Mouse (Mus musculus) spleen, postnatal 4 days (tissue): ENCODE measurements around the gene Gm8265.
"Not testable (repeated sequence)": the region's sequence is repeated elsewhere in the genome, so short reads cannot be mapped to it uniquely, and the experiment has no call there.

Source experiments
- DNase-seq, 2 experiments: peaks; one replicate each; pipeline ENCODE4 v3.0.0; 2022; ENCODE audit warnings: low spot score in 2 of 2

Gm8265 gene

DNA sequence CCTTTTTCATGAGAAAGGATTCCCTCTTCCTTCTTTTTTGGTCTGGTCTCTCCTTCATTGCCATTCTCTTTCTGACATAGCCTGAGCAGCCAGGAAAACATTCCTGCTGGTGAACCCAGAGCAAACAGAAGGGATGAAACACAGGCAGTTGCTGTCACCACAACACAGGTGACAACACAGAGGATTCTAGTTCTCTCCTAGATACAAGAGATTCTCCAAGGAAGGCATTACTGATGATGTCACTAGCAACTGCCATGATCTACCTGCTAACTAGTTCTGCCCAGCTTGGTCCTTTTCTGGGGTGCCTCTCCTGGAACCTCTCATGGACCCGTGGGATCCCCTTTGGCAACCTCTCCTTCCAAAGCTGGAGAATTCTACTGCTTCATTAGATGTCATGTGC, at the start of gene Gm8265:
TSS of gene Gm8265 (minus strand) at position 101 of the 400 bp plus-strand sequence.
- DNase-seq: not testable (repeated sequence)
